16 mouse cellular contexts compared by ENCODE assay signal in the genomic region with DNA sequence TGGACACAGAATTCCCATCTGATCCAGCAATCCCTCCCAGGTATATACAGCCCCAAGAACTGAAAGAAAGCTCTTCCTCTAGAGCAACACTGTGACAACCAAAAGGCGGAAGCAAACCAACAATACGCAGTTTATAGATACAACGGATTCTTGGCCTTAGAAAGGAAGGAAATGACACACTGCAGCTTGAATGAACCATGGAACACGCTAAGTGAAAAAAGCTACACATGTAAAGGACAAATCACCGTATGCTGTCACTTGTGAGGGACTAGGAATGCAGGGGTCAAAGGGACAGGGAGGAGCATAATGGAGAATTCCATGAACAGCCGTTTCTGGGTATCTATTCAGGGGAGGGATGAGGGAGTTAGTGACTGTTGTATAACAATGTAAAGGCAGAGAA. TPM values are rescaled to one million over a fixed set of nuclear protein-coding genes. Genes with fewer than 3 reads are reported as not detected.
DNase-seq lines count a peak whose midpoint lies in the region; ATAC-seq and TF ChIP-seq lines count a peak whose summit lies in the region.
"Had no signal": no experiment of that assay in that cellular context is flagged by ENCODE, and none has a peak within 500 bp of the region (broad histone marks: within the 10 kb centered on the region; RNA-seq: fewer than 3 reads in every experiment).

No protein-coding gene starts in this region.

- H3K4me3 ChIP-seq in forebrain, embryonic 10.5 days: no peak overlapping the region
- H3K4me3 ChIP-seq in forebrain, embryonic 11.5 days (ENCODE audit: low read depth, low read length): no peak overlapping the region
- no peak overlapping the region for H3K4me3 ChIP-seq in kidney, adult 2 months (ENCODE audit: insufficient read depth, low read depth, low read length)
- no peak overlapping the region for H3K4me3 ChIP-seq in neural tube, embryonic 13.5 days
- H3K4me3 ChIP-seq: myocyte had no signal

- H3K9me3 ChIP-seq in forebrain, embryonic 10.5 days: 0 out of 2 replicates have a peak, but pooled peaks cover 5% of the 10 kb centered on the region
- H3K9me3 ChIP-seq in forebrain, embryonic 11.5 days (ENCODE audit: control insufficient read depth, low read length): no peaks in the 10 kb centered on the region
- no peaks in the 10 kb centered on the region for H3K9me3 ChIP-seq in neural tube, embryonic 13.5 days

- H3K9ac ChIP-seq in forebrain, embryonic 11.5 days (ENCODE audit: low read length): no peak overlapping the region
- H3K9ac ChIP-seq in neural tube, embryonic 13.5 days: no peak overlapping the region
- H3K9ac ChIP-seq: liver, embryonic 14.5 days had no signal

- no peak for TF ChIP-seq CTCF in kidney, adult 2 months (conservative IDR thresholded peaks at IDR 0.05; ENCODE audit: insufficient read depth, insufficient read length, low read depth, low read length)

- H3K27ac ChIP-seq in forebrain, embryonic 10.5 days: peak overlapping the region; percentile 66
- no peak overlapping the region for H3K27ac ChIP-seq in forebrain, embryonic 11.5 days (ENCODE audit: low read depth, low read length)
- peak overlapping the region; percentile 59 for H3K27ac ChIP-seq in kidney, adult 2 months (ENCODE audit: insufficient read depth, low read depth, low read length)
- H3K27ac ChIP-seq in neural tube, embryonic 13.5 days (replicated peaks): peak overlapping the region; percentile 49; the same call in 1 of the 2 replicates
- H3K27ac ChIP-seq: liver, embryonic 14.5 days had no signal

- TF ChIP-seq POLR2A in kidney, adult 2 months (IDR thresholded peaks at IDR 0.05; ENCODE audit: low read depth, low read length): no peak

- H3K4me1 ChIP-seq in forebrain, embryonic 10.5 days: peaks cover 62% of the 10 kb centered on the region
- peaks cover 12% of the 10 kb centered on the region for H3K4me1 ChIP-seq in forebrain, embryonic 11.5 days (replicated peaks; ENCODE audit: control insufficient read depth, insufficient read depth, low read length)
- H3K4me1 ChIP-seq in kidney, adult 2 months (ENCODE audit: control insufficient read depth, insufficient read depth, low read length): peaks cover 32% of the 10 kb centered on the region
- H3K4me1 ChIP-seq in neural tube, embryonic 13.5 days (replicated peaks): peaks cover 30% of the 10 kb centered on the region

- no peak overlapping the region for H3K4me2 ChIP-seq in forebrain, embryonic 11.5 days (ENCODE audit: low read depth, low read length, severe bottlenecking)
- H3K4me2 ChIP-seq in neural tube, embryonic 13.5 days: no peak overlapping the region
- H3K4me2 ChIP-seq: midbrain, embryonic 11.5 days had no signal

- ATAC-seq in forebrain, embryonic 11.5 days (replicated peaks; ENCODE audit: low FRiP score): no peak
- ATAC-seq in neural tube, embryonic 13.5 days (ENCODE audit: low read depth): no peak
- ATAC-seq: intestine, postnatal 0 days; Patski had no signal

- WGBS in forebrain, embryonic 10.5 days: 64% methylated on average over 6 of the region's 6 CpGs
- 68% methylated on average over 6 of the region's 6 CpGs for WGBS in forebrain, embryonic 11.5 days
- 58% methylated on average over 6 of the region's 6 CpGs for WGBS in kidney, adult 2 months
- WGBS in neural tube, embryonic 13.5 days: 52% methylated on average over 6 of the region's 6 CpGs

- H3K36me3 ChIP-seq in forebrain, embryonic 10.5 days (replicated peaks): peaks cover 12% of the 10 kb centered on the region
- no peaks in the 10 kb centered on the region for H3K36me3 ChIP-seq in forebrain, embryonic 11.5 days (ENCODE audit: control insufficient read depth, insufficient read depth, low read length)
- no peaks in the 10 kb centered on the region for H3K36me3 ChIP-seq in kidney, adult 2 months (ENCODE audit: control insufficient read depth, insufficient read depth, low read length)
- no peaks in the 10 kb centered on the region for H3K36me3 ChIP-seq in neural tube, embryonic 13.5 days

- 0 out of 2 replicates have a peak, but pooled peaks cover under 1% of the 10 kb centered on the region for H3K27me3 ChIP-seq in forebrain, embryonic 10.5 days (ENCODE audit: poor library complexity, severe bottlenecking)
- no peaks in the 10 kb centered on the region for H3K27me3 ChIP-seq in forebrain, embryonic 11.5 days (ENCODE audit: control insufficient read depth, insufficient read depth, low read length)
- H3K27me3 ChIP-seq in kidney, adult 2 months (replicated peaks; ENCODE audit: control insufficient read depth, insufficient read depth, low read length): no peaks in the 10 kb centered on the region
- H3K27me3 ChIP-seq in neural tube, embryonic 13.5 days: no peaks in the 10 kb centered on the region
- H3K27me3 ChIP-seq: Patski had no signal

- DNase-seq in forebrain, embryonic 10.5 days (ENCODE audit: extremely low spot score, low spot score): no peak
- DNase-seq in forebrain, embryonic 11.5 days (ENCODE audit: low spot score): no peak
- DNase-seq in kidney, adult 2 months: peak; percentile 72
- DNase-seq in kidney, adult 11 months: no peak
- DNase-seq in neural tube, embryonic 10.5 days (ENCODE audit: extremely low spot score, low spot score): no peak
- DNase-seq in right cerebral cortex, adult 18-20 months: no peak
- no peak for DNase-seq in layer of hippocampus, postnatal 10 days (ENCODE audit: low spot score in 2 of 2)
- DNase-seq: cerebellum, adult 11-12 months had no signal

RNA-seq across cellular contexts. Expression of a gene that starts 16.7 kb away (rescaled TPM):
- 12.5 and 14.1 TPM in 2 replicates for polyA plus RNA-seq in forebrain, embryonic 10.5 days (2016; fragmentation: Nextera tagmentation; extraction: Ambion mirVana)
- 12.3 TPM in 2 replicates for polyA plus RNA-seq in forebrain, embryonic 11.5 days (2014; fragmentation: Nextera tagmentation; extraction: Ambion mirVana)
- polyA plus RNA-seq in kidney, adult 2 months (2012; rRNA removed): 46.7 and 51.2 TPM in 2 replicates
- polyA plus RNA-seq in neural tube, embryonic 13.5 days (2015; fragmentation: Nextera tagmentation; extraction: Ambion mirVana): 8.8 TPM in 2 replicates
- 10 to 100 TPM in 1 of 2 experiments, 1 to 10 TPM in 1; 9.2 to 10.3 TPM for total RNA-seq in layer of hippocampus, postnatal 10 days (2021)

RNA-seq across cellular contexts. Expression of a gene that starts 44.1 kb away (rescaled TPM):
- 1.7 and 2.3 TPM in 2 replicates for polyA plus RNA-seq in forebrain, embryonic 10.5 days (2016; fragmentation: Nextera tagmentation; extraction: Ambion mirVana)
- polyA plus RNA-seq in forebrain, embryonic 11.5 days (2014; fragmentation: Nextera tagmentation; extraction: Ambion mirVana): 1.8 and 2.7 TPM in 2 replicates
- 5.4 and 5.6 TPM in 2 replicates for polyA plus RNA-seq in kidney, adult 2 months (2012; rRNA removed)
- polyA plus RNA-seq in neural tube, embryonic 13.5 days (2015; fragmentation: Nextera tagmentation; extraction: Ambion mirVana): 10.1 and 10.2 TPM in 2 replicates
- total RNA-seq in layer of hippocampus, postnatal 10 days (2021): 1 to 10 TPM; 5.3 to 7.3 TPM

RNA-seq across cellular contexts. Expression of a gene that starts 57.1 kb away (rescaled TPM):
- not detected in 2 replicates for polyA plus RNA-seq in forebrain, embryonic 10.5 days (2016; fragmentation: Nextera tagmentation; extraction: Ambion mirVana)
- not detected in 2 replicates for polyA plus RNA-seq in forebrain, embryonic 11.5 days (2014; fragmentation: Nextera tagmentation; extraction: Ambion mirVana)
- 187 and 262 TPM in 2 replicates for polyA plus RNA-seq in kidney, adult 2 months (2012; rRNA removed)
- 0.20 and 0.37 TPM in 2 replicates for polyA plus RNA-seq in neural tube, embryonic 13.5 days (2015; fragmentation: Nextera tagmentation; extraction: Ambion mirVana)
- under 1 TPM in 1 of 2 experiments, not detected in 1; 0.37 TPM for total RNA-seq in layer of hippocampus, postnatal 10 days (2021)
- total RNA-seq: gastrocnemius, postnatal 4 days; left cerebral cortex, postnatal 25 days had no signal
- polyA plus RNA-seq: midbrain, embryonic 11.5 days; myocyte; Patski had no signal

Comparison
In these comparisons a context has a peak if more than half of its experiments do, and no peak if none do; other contexts are left out.
1. RNA of a gene that starts 57.1 kb away (polyA plus RNA-seq): 187 to 262 TPM in kidney, adult 2 months; 0.20 to 0.37 TPM in neural tube, embryonic 13.5 days, not detected in forebrain, embryonic 10.5 days and not detected in forebrain, embryonic 11.5 days; every median in the first group is over 100 times any median in the second.